Mouse (Mus musculus): ENCODE measurements around the gene Lrrk2.
"Not testable (repeated sequence)": the region's sequence is repeated elsewhere in the genome, so short reads cannot be mapped to it uniquely, and the experiment has no call there.

The Lrrk2 gene

GRCm38 (mm10) chr15:91864130-91864529, 191.2 kb downstream of the Lrrk2 start:
- not testable (repeated sequence) for DNase-seq
